ENCODE assay signal across 8 mouse cellular contexts in the genomic region with DNA sequence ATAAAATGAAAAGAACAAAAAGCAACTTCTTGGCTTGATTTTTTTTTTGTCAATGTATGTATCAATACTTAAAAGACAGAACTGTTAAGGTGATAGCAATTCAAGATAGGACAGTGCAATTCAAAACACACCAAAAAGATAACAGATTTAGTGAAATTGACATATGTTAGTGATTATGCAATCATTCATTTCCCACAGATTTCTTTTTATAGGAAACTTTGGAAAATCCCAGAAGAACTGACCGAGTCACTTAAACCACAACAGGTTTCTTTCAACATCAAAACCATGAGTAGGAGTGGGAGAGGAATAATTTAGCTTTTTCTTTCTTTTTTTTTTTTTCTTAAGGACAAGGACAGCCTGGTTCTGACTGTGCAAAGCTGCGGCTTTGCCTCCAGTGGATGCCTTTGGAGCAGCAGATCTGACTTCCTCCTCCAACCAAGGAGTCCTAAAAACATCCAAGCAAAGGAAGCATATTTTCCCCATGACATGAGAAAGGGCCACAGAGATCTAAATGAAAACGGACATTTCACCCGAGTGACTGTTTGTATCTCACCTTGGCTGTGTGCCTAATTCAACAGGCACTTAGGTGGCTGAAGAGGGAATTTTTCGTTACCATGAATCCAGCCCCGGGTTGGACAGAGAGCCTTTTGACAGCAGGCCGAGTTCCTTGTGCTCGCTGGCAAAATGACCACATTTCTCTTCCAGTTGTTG.
A peak's percentile ranks its signal among the peaks of the same experiment; 100 is the strongest.
DNase-seq lines count a peak whose midpoint lies in the region; ATAC-seq and TF ChIP-seq lines count a peak whose summit lies in the region.

No protein-coding gene starts in this region.

- H3K27me3 ChIP-seq in kidney, adult 2 months (replicated peaks; ENCODE audit: control insufficient read depth, insufficient read depth, low read length) = no peaks in the 10 kb centered on the region
- no peaks in the 10 kb centered on the region for H3K27me3 ChIP-seq in Patski
- H3K27me3 ChIP-seq in lung, embryonic 16.5 days (ENCODE audit: control insufficient read depth, insufficient read depth, low read depth, low read length) = no peaks in the 10 kb centered on the region
- H3K27me3 ChIP-seq in forebrain, embryonic 15.5 days = no peaks in the 10 kb centered on the region

- ATAC-seq in Patski = peak; percentile 98
- peak; percentile 93 for ATAC-seq in lung, embryonic 16.5 days (ENCODE audit: low read depth)
- no peak for ATAC-seq in forebrain, embryonic 15.5 days (replicated peaks)

- peak; percentile 23 for DNase-seq in kidney, adult 2 months
- no peak for DNase-seq in kidney, adult 11 months
- peak; percentile 64 for DNase-seq in Patski (ENCODE audit: low read depth, low spot score)
- peak; percentile 74 to 77 for DNase-seq in heart, adult 9 months (ENCODE audit: low spot score in 2 of 2)
- no peak for DNase-seq in embryo, embryonic 10.5 days (ENCODE audit: low spot score)
- DNase-seq in spleen, postnatal 36 days (ENCODE audit: low spot score in 2 of 2) = no peak

- H3K4me3 ChIP-seq in kidney, adult 2 months (ENCODE audit: insufficient read depth, low read depth, low read length) = no peak overlapping the region
- H3K4me3 ChIP-seq in lung, embryonic 16.5 days (ENCODE audit: low read length) = no peak overlapping the region
- no peak overlapping the region for H3K4me3 ChIP-seq in forebrain, embryonic 15.5 days

- H3K36me3 ChIP-seq in kidney, adult 2 months (ENCODE audit: control insufficient read depth, insufficient read depth, low read length) = no peaks in the 10 kb centered on the region
- H3K36me3 ChIP-seq in lung, embryonic 16.5 days (ENCODE audit: control insufficient read depth, insufficient read depth, low read length) = no peaks in the 10 kb centered on the region
- no peaks in the 10 kb centered on the region for H3K36me3 ChIP-seq in forebrain, embryonic 15.5 days

- no peak for TF ChIP-seq POLR2A in kidney, adult 2 months (IDR thresholded peaks at IDR 0.05; ENCODE audit: low read depth, low read length)

- CTCF ChIA-PET in Patski (lab: Charles Lee) = no interaction called here

- peak overlapping the region; percentile 52; the same call in 1 of the 2 replicates for H3K27ac ChIP-seq in kidney, adult 2 months (ENCODE audit: insufficient read depth, low read depth, low read length)
- H3K27ac ChIP-seq in lung, embryonic 16.5 days (ENCODE audit: low read length) = peak overlapping the region; percentile 72
- no peak overlapping the region for H3K27ac ChIP-seq in forebrain, embryonic 15.5 days (replicated peaks)

- POLR2A ChIA-PET in Patski (lab: Charles Lee) = interaction anchor here (0.7 kb wide), 1 partner anchor 176 kb away, joined by 3 read pairs; no protein-coding TSS in a partner anchor

- H3K9me3 ChIP-seq in lung, embryonic 16.5 days (ENCODE audit: control insufficient read depth, low read length) = no peaks in the 10 kb centered on the region
- no peaks in the 10 kb centered on the region for H3K9me3 ChIP-seq in forebrain, embryonic 15.5 days

- no peak for TF ChIP-seq CTCF in kidney, adult 2 months (conservative IDR thresholded peaks at IDR 0.05; ENCODE audit: insufficient read depth, insufficient read length, low read depth, low read length)
- TF ChIP-seq CTCF in Patski (IDR thresholded peaks at IDR 0.05) = no peak

- 49% methylated on average over 8 of the region's 8 CpGs for WGBS in kidney, adult 2 months
- WGBS in lung, embryonic 16.5 days = 9% methylated on average over 8 of the region's 8 CpGs
- 71% methylated on average over 8 of the region's 8 CpGs for WGBS in forebrain, embryonic 15.5 days

- H3K4me1 ChIP-seq in kidney, adult 2 months (ENCODE audit: control insufficient read depth, insufficient read depth, low read length) = no peaks in the 10 kb centered on the region
- H3K4me1 ChIP-seq in lung, embryonic 16.5 days (replicated peaks; ENCODE audit: control insufficient read depth, insufficient read depth, low read length) = peaks cover 3% of the 10 kb centered on the region; the same call in 1 of the 2 replicates
- H3K4me1 ChIP-seq in forebrain, embryonic 15.5 days = 0 out of 2 replicates have a peak, but pooled peaks cover under 1% of the 10 kb centered on the region

- in situ Hi-C loops in Patski (cut with MboI; ENCODE audit: low pct_unique_long_range_greater_than_20kb) = loop anchor here (10.0 kb wide), 1 partner anchor 466 kb away; a partner anchor contains a TSS

- H3K9ac ChIP-seq in lung, embryonic 16.5 days (ENCODE audit: low read length) = no peak overlapping the region
- H3K9ac ChIP-seq in forebrain, embryonic 15.5 days (replicated peaks) = no peak overlapping the region

- peak overlapping the region; percentile 35 for H3K4me2 ChIP-seq in lung, embryonic 16.5 days (ENCODE audit: low read depth, low read length)
- no peak overlapping the region for H3K4me2 ChIP-seq in forebrain, embryonic 15.5 days (replicated peaks)

Comparison
In these comparisons a context has a peak if more than half of its experiments do, and no peak if none do; other contexts are left out.
1. DNase-seq: peak in kidney, adult 2 months (single experiment), Patski (single experiment) and heart, adult 9 months (2 of 2); none in kidney, adult 11 months (single experiment), embryo, embryonic 10.5 days (single experiment) and spleen, postnatal 36 days (0 of 2).